8 mouse cellular contexts compared by ENCODE assay signal in the genomic region with DNA sequence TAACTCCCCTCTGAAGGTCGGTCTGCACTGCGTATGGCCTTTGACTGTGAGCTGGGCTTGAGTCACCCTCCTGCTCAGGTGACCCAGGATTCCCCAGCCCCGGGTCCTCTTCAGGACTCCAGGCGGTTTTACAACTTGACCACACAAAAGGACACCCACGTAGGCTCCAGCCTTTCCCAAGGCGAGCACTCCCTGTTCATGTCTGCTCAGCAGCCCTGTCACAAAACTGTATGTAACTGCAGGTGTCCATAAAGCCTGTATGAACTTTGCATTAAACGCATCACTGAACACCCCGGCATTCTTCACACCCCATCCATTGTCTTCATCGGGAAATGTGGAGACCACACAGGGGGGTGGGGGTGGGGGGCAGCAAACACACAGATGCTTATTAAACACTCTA. TPM values are rescaled to one million over a fixed set of nuclear protein-coding genes. Genes with fewer than 3 reads are reported as not detected.
DNase-seq lines count a peak whose midpoint lies in the region; ATAC-seq and TF ChIP-seq lines count a peak whose summit lies in the region.

No protein-coding gene starts in this region.

- WGBS in lung, embryonic 14.5 days: 13% methylated on average over 9 of the region's 9 CpGs
- WGBS in forebrain, embryonic 13.5 days: 6% methylated on average over 9 of the region's 9 CpGs
- 37% methylated on average over 9 of the region's 9 CpGs for WGBS in liver, embryonic 15.5 days (ENCODE audit: insufficient replicate concordance)
- WGBS in stomach, postnatal 0 days: 31% methylated on average over 9 of the region's 9 CpGs

- no peak for TF ChIP-seq CTCF in lung, embryonic 14.5 days (IDR thresholded peaks at IDR 0.05; ENCODE audit: low read depth)
- TF ChIP-seq CTCF in stomach, postnatal 0 days (IDR thresholded peaks at IDR 0.05; ENCODE audit: low read depth): no peak

- no peak for TF ChIP-seq EP300 in stomach, postnatal 0 days (optimal IDR thresholded peaks at IDR 0.05)

- no peaks in the 10 kb centered on the region for H3K36me3 ChIP-seq in lung, embryonic 14.5 days (ENCODE audit: insufficient read depth)
- no peaks in the 10 kb centered on the region for H3K36me3 ChIP-seq in forebrain, embryonic 13.5 days (ENCODE audit: poor library complexity, severe bottlenecking)
- H3K36me3 ChIP-seq in liver, embryonic 15.5 days (replicated peaks): no peaks in the 10 kb centered on the region
- H3K36me3 ChIP-seq in stomach, postnatal 0 days (ENCODE audit: control insufficient read depth, insufficient read depth, low read length): no peaks in the 10 kb centered on the region

- peak; percentile 44 for DNase-seq in lung, embryonic 14.5 days
- DNase-seq in lung, postnatal 10 days: no peak
- DNase-seq in stomach, postnatal 0 days (ENCODE audit: low spot score): peak; percentile 29
- no peak for DNase-seq in gastrocnemius, postnatal 4 days (ENCODE audit: low spot score in 2 of 2)
- no peak for DNase-seq in B cell, adult 2 months
- no peak for DNase-seq in spleen, postnatal 36 days (ENCODE audit: low spot score in 2 of 2)

- no peaks in the 10 kb centered on the region for H3K9me3 ChIP-seq in lung, embryonic 14.5 days (ENCODE audit: low read depth, low read length)
- no peaks in the 10 kb centered on the region for H3K9me3 ChIP-seq in forebrain, embryonic 13.5 days (replicated peaks)
- no peaks in the 10 kb centered on the region for H3K9me3 ChIP-seq in liver, embryonic 15.5 days (replicated peaks)
- H3K9me3 ChIP-seq in stomach, postnatal 0 days (ENCODE audit: control insufficient read depth, low read length): no peaks in the 10 kb centered on the region

- ATAC-seq in lung, embryonic 14.5 days (ENCODE audit: insufficient read depth): no peak
- peak; percentile 2; the same call in 1 of the 2 replicates for ATAC-seq in forebrain, embryonic 13.5 days
- no peak for ATAC-seq in liver, embryonic 15.5 days (ENCODE audit: insufficient read depth)
- no peak for ATAC-seq in stomach, postnatal 0 days (ENCODE audit: low FRiP score, low TSS enrichment)

- H3K4me2 ChIP-seq in lung, embryonic 14.5 days: peak overlapping the region; percentile 76
- H3K4me2 ChIP-seq in forebrain, embryonic 13.5 days: peak overlapping the region; percentile 77
- peak overlapping the region; percentile 69 for H3K4me2 ChIP-seq in liver, embryonic 15.5 days
- H3K4me2 ChIP-seq in stomach, postnatal 0 days (replicated peaks; ENCODE audit: low read depth): peak overlapping the region; percentile 72

- no peaks in the 10 kb centered on the region for H3K27me3 ChIP-seq in lung, embryonic 14.5 days (ENCODE audit: insufficient read depth, low read length)
- H3K27me3 ChIP-seq in forebrain, embryonic 13.5 days: no peaks in the 10 kb centered on the region
- H3K27me3 ChIP-seq in liver, embryonic 15.5 days: peaks cover 37% of the 10 kb centered on the region
- no peaks in the 10 kb centered on the region for H3K27me3 ChIP-seq in stomach, postnatal 0 days (ENCODE audit: control insufficient read depth, insufficient read depth, low read length)

- H3K27ac ChIP-seq in lung, embryonic 14.5 days (ENCODE audit: low read depth): no peak overlapping the region
- H3K27ac ChIP-seq in forebrain, embryonic 13.5 days: peak overlapping the region; percentile 12; the same call in 1 of the 2 replicates
- no peak overlapping the region for H3K27ac ChIP-seq in liver, embryonic 15.5 days (replicated peaks)
- 0 out of 2 replicates have a peak overlapping the region, but pooled peaks have one; percentile 35 for H3K27ac ChIP-seq in stomach, postnatal 0 days (replicated peaks)

- H3K4me1 ChIP-seq in lung, embryonic 14.5 days (ENCODE audit: insufficient read depth): peaks cover 6% of the 10 kb centered on the region
- H3K4me1 ChIP-seq in forebrain, embryonic 13.5 days: peaks cover 15% of the 10 kb centered on the region
- H3K4me1 ChIP-seq in liver, embryonic 15.5 days (replicated peaks): no peaks in the 10 kb centered on the region; the same call in 1 of the 2 replicates
- 0 out of 2 replicates have a peak, but pooled peaks cover 2% of the 10 kb centered on the region for H3K4me1 ChIP-seq in stomach, postnatal 0 days (replicated peaks; ENCODE audit: control insufficient read depth, insufficient read depth)

- H3K4me3 ChIP-seq in lung, embryonic 14.5 days (ENCODE audit: low read depth, low read length): peak overlapping the region; percentile 77
- H3K4me3 ChIP-seq in forebrain, embryonic 13.5 days: peak overlapping the region; percentile 69
- peak overlapping the region; percentile 62; the same call in 1 of the 2 replicates for H3K4me3 ChIP-seq in liver, embryonic 15.5 days (replicated peaks)
- H3K4me3 ChIP-seq in stomach, postnatal 0 days (ENCODE audit: low read depth, low read length): peak overlapping the region; percentile 84

- H3K9ac ChIP-seq in lung, embryonic 14.5 days: peak overlapping the region; percentile 87
- H3K9ac ChIP-seq in forebrain, embryonic 13.5 days: peak overlapping the region; percentile 91
- no peak overlapping the region for H3K9ac ChIP-seq in liver, embryonic 15.5 days
- peak overlapping the region; percentile 1; the same call in 1 of the 2 replicates for H3K9ac ChIP-seq in stomach, postnatal 0 days (ENCODE audit: low read length)

RNA-seq across cellular contexts. Expression of a gene that starts 1.2 kb away (rescaled TPM):
- polyA plus RNA-seq in lung, embryonic 14.5 days (2014; fragmentation: Nextera tagmentation; extraction: Ambion mirVana): 12.0 and 12.7 TPM in 2 replicates
- polyA plus RNA-seq in forebrain, embryonic 13.5 days (2015; fragmentation: Nextera tagmentation; extraction: Ambion mirVana): 22.2 and 24.6 TPM in 2 replicates
- polyA plus RNA-seq in liver, embryonic 15.5 days (2015; fragmentation: Nextera tagmentation; extraction: Ambion mirVana): 0.98 and 1.3 TPM in 2 replicates
- 4.6 and 5.2 TPM in 2 replicates for polyA plus RNA-seq in stomach, postnatal 0 days (2015; fragmentation: Nextera tagmentation; extraction: Ambion mirVana)
- total RNA-seq in gastrocnemius, postnatal 4 days (2021): 10 to 100 TPM; 13.3 to 14.1 TPM

RNA-seq across cellular contexts. Expression of a gene that starts 51.2 kb away (rescaled TPM):
- 54.0 and 61.0 TPM in 2 replicates for polyA plus RNA-seq in lung, embryonic 14.5 days (2014; fragmentation: Nextera tagmentation; extraction: Ambion mirVana)
- 27.7 and 30.6 TPM in 2 replicates for polyA plus RNA-seq in forebrain, embryonic 13.5 days (2015; fragmentation: Nextera tagmentation; extraction: Ambion mirVana)
- polyA plus RNA-seq in liver, embryonic 15.5 days (2015; fragmentation: Nextera tagmentation; extraction: Ambion mirVana): 10.2 and 11.0 TPM in 2 replicates
- polyA plus RNA-seq in stomach, postnatal 0 days (2015; fragmentation: Nextera tagmentation; extraction: Ambion mirVana): 45.8 and 46.1 TPM in 2 replicates
- 10 to 100 TPM; 43.1 to 49.7 TPM for total RNA-seq in gastrocnemius, postnatal 4 days (2021)

Comparison
In these comparisons a context has a peak if more than half of its experiments do, and no peak if none do; other contexts are left out.
1. DNase-seq: peak in lung, embryonic 14.5 days (single experiment) and stomach, postnatal 0 days (single experiment); none in lung, postnatal 10 days (single experiment), gastrocnemius, postnatal 4 days (0 of 2), B cell, adult 2 months (0 of 2) and spleen, postnatal 36 days (0 of 2).
2. H3K27ac ChIP-seq: peak in forebrain, embryonic 13.5 days (single experiment) and stomach, postnatal 0 days (single experiment); none in lung, embryonic 14.5 days (single experiment) and liver, embryonic 15.5 days (single experiment).
3. Peak in every context shown above with its lines, with median percentiles within 50 percentile points of each other: H3K4me2 ChIP-seq and H3K4me3 ChIP-seq.